Mouse (Mus musculus): ENCODE measurements around the gene Efna5.

DNA sequence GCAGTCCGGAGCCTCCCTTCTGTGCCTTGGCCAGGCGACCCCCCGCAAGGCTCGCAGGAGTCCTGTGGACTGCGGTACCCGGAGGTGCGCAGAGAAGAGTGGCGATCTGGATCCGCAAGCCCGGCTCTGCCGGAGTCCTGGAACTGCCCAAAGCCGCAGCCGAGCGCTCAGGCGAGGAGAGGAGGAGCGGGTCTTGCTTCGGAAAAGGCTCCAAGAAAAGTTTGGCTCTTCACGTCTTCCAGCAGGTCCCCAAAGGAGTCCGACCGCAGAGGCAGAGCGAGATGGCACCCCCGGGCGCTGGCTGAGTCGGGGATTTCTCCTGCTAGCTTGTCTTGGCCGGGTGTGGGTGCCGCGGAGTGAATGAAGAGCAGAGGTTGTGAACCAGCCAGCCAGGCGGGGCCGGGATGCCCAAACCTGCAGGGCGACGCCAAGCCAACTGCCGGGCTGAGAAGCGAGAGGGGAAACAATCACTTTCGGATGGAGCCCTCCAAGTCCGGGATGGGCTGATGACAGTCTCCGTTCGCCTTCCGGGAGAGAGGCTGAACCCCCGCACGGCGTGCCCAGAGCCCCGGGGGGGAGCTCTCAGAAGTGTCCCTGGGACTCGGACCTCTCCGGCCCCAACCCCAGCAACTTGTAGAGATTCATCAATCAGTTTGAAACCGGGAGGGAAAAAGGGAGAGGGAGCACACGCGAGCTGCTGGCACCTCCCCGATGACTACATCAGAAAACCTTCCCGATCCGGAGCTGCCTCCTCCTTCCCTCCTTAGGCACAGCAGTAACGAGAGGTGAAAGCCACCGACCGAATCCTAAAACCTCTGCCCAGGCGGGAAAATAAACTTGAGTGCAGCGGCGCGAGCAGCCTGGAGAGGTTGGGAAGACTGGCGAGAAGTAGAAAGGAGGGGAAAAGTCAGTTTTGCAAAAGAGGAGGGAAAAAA, 941 bp upstream of the Efna5 start:
- TF ChIP-seq CTCF (conservative IDR thresholded peaks at IDR 0.05; ENCODE audit: insufficient read depth, insufficient read length, low read depth, low read length) (no peak), POLR2A (IDR thresholded peaks at IDR 0.05; ENCODE audit: low read depth, low read length) (no peak)
